In the genomic region with DNA sequence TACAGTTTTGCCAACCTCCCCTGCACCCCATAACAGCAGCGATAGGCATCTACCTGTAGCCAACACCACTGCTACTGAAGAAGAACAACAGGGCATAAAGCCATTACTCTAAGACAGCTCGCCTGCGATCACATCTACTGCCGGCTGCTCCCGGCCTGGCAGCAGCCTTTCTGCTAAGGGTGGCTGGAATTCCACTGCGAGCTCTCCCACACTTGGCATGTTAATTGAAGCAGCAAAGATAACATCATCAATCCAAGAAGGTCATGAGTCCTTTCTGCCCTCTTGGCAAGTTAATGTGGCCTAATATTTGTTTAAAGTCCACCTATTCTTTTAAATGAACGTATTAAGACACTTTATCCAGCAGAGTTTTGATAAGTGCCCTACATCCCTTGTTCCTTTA, we compare ENCODE assay signal across 13 mouse cellular contexts.
"Had no signal": no experiment of that assay in that cellular context is flagged by ENCODE, and none has a peak within 500 bp of the region (broad histone marks: within the 10 kb centered on the region; RNA-seq: fewer than 3 reads in every experiment).

No protein-coding gene starts in this region.

- H3K27ac ChIP-seq: limb, embryonic 15.5 days; liver, embryonic 14.5 days; neural tube, embryonic 13.5 days had no signal

- H3K9ac ChIP-seq: limb, embryonic 15.5 days; liver, embryonic 14.5 days; neural tube, embryonic 13.5 days had no signal

- H3K27me3 ChIP-seq: limb, embryonic 15.5 days; neural tube, embryonic 13.5 days had no signal

- H3K36me3 ChIP-seq: limb, embryonic 15.5 days; neural tube, embryonic 13.5 days had no signal

- ATAC-seq: intestine, postnatal 0 days had no signal

- H3K4me3 ChIP-seq: limb, embryonic 15.5 days; neural tube, embryonic 13.5 days had no signal

- H3K9me3 ChIP-seq: limb, embryonic 15.5 days; neural tube, embryonic 13.5 days had no signal

- DNase-seq: layer of hippocampus, adult 9-11 months; layer of hippocampus, postnatal 36 days; lung, adult 18-20 months; midbrain, embryonic 14.5 days; retina, postnatal 1 day; right cerebral cortex, postnatal 4 days; spleen, adult 18-20 months; thymus, adult 18-20 months; thymus, postnatal 14 days had no signal

- H3K4me2 ChIP-seq: limb, embryonic 15.5 days; neural tube, embryonic 13.5 days had no signal
